Mouse (Mus musculus) lung, postnatal 25 days (tissue): Measurements from ENCODE around the gene Ak3.
"Not testable (repeated sequence)": the region's sequence is repeated elsewhere in the genome, so short reads cannot be mapped to it uniquely, and the experiment has no call there.

Experiments
- DNase-seq: peaks from one replicate; pipeline ENCODE4 v3.0.0; 2022; ENCODE audit warnings: low spot score

Ak3 gene

DNA sequence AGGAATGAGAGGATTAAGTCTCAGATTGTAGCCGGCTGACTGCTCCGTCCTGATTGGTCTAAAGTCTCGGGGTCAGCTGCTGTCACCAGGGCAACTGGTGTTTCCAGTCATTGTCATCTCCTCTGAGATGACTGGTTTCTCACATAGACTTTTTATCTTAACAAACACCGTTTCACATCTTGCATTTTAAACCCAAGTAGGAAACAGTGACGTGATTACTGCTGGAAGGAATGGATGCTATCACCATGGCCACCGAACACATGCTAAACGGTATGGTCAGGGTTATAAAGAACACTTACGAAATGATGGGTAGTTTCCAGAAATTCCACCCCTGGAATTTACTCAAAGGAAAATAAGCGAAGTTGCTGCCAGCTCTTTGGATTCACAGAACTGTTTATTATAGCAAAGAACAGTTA is 3.4 kb downstream of the Ak3 start:
- DNase-seq = no peak

- DNase-seq = no peak
These were observed 5.1 kb downstream of the Ak3 start for GRCm38 (mm10) chr19:29042647-29043046.

GRCm38 (mm10) chr19:29042143-29042542 is 5.6 kb downstream of the Ak3 start:
- DNase-seq = no peak

DNA sequence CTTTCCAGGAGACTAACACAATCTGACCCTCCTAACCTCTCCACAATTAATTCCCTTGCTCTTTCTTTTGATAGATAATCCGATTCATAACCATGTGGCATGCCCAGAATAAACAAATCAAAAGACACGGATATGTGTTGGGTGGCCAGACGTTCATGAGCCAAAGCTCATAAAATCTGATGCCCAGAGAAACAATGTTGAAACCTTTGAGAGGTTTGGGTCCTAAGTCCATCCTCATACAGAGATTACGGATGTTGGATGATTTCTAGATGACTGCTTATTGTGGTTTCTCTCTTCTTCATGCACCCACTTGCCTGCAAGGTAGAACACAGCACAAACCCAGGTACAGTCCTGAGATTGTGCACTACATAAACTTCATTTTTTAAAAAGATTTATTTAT is 7.6 kb downstream of the Ak3 start:
- no peak for DNase-seq

DNA sequence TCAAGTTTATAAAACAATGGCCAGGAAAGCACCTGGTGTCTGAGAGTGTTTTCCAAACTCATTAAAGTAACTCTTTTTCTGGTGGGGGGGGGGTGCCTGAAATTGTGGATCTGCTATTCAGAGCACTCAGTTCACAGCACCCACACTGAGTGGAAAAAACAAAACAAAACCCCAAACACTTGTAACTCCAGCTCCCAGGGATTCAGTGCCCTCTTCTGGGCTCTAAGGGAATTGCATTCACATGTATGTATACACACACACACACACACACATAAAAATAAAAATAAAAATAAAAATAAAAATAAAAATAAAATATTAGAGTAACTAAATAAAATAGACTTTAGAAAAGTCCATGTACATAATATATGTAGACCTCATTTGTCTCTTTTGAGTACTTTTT is 8.4 kb downstream of the Ak3 start:
- DNase-seq = no peak

DNA sequence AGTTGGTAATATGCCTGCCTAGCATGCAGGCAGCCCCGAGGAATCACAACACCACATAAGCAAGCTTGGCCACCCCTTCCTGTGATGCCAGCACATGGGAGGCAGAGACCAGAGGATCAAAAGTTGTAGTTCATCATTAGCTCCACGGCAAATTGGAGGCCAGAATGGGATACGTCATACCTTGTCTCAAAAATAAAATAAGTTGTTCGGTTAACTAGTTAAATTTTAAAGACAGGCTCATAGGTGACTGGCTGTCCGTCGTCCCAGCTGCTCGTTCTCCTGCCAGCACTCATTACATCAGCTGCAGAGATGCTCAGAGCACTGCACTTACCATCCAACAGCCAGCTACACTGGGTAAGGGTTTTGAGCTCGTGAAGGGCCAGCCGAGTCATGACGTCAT is 10.2 kb downstream of the Ak3 start:
- DNase-seq = no peak

GRCm38 (mm10) chr19:29037026-29037425 is 10.7 kb downstream of the Ak3 start:
- DNase-seq = no peak

- DNase-seq = no peak
These were observed 15.1 kb downstream of the Ak3 start for GRCm38 (mm10) chr19:29032662-29033061.

GRCm38 (mm10) chr19:29031788-29032187 is 16.0 kb downstream of the Ak3 start:
- no peak for DNase-seq

- no peak for DNase-seq
These were observed 23.3 kb downstream of the Ak3 start for GRCm38 (mm10) chr19:29024391-29024947.

DNA sequence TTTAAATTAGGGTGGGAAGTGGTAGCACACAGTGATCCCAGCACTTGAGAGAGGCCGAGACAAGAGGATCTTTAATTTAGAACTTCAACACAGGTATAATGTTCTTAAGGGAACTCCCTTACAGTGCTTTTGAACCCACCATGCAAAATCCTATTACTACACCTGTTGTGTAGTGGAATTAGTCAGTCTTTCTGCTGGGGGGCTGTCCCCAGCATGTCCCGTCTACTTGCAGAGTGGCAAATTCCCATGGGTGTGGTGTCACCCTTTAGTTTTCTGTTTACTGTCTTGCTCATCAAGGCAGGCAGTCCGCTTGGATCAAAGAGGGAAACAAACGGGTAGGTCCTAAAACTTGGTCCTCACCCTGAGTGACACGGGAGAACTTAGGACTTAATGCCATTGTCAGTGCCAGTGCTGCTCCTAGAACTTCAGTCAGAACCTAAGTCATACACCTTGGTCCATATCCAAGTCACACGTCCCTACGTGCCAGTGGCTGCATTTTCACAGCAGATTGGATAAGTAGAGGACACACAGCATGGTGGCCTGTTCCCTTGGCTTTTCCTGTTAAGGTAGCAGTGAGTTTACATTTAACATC is 25.9 kb downstream of the Ak3 start:
- no peak for DNase-seq

DNA sequence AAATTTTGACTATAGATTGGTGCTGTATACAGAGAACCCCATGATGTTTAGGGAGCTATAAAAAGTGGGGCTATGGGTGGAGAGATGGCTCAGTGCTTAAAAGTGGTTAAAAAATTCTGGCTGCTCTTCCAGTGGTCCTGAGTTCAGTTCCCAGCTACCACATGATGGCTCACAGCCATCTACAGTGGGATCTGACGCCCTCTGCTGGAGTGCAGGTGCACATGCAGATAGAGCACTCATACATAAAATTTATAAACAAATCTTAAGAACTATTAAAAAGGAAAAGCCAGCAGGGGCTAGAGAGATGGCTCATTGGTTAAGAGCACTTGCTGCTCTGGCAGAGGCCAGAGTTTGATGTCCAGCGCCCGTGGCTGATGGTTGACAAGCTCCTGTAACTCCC is 28.1 kb downstream of the Ak3 start:
- DNase-seq = no peak

DNA sequence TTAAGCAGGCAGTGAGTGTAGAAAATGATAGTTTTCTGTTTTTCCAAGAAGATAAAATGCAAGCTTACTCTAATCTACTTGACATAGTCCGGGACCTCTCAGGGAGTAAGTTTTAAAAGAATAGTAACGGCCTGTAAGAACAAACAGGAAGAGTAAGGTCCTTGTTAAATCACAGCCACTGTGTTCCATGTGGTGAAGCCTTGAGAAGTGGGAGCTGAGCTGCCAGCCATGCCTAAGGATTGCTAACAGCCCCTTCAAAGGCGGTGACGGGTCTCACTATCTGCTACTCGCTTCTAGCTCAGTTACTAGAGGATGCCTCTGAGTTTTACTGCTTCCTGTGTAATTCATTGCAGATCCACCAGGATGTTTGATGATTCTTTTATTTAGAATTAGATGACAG is 31.0 kb downstream of the Ak3 start:
- DNase-seq = no peak

DNA sequence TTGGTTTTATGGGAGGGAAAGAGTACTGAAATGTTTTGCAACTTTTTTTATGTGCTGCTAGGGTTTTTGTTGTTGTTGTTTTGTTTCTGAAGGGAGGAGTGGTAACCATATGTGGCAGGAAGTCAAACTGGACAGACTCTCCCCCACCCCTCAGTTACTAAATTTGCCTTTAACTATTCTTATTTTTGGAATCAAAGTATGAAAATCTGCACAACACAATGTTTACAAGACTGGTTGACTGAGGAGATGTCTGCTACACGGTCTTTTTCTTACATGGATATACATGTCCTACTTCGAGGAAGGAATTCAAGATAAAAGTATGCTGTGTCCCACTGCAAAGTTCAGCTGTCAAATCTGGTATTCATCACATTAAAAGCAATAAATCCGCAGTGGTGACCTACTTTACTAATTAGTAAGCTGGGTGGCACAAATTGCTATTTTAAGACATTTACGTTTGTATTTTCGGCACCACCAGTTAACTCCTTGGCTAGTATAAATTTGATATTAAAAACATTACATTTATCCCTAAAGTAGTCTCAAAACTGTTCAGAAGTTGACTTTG is 31.5 kb downstream of the Ak3 start:
- DNase-seq = no peak

DNA sequence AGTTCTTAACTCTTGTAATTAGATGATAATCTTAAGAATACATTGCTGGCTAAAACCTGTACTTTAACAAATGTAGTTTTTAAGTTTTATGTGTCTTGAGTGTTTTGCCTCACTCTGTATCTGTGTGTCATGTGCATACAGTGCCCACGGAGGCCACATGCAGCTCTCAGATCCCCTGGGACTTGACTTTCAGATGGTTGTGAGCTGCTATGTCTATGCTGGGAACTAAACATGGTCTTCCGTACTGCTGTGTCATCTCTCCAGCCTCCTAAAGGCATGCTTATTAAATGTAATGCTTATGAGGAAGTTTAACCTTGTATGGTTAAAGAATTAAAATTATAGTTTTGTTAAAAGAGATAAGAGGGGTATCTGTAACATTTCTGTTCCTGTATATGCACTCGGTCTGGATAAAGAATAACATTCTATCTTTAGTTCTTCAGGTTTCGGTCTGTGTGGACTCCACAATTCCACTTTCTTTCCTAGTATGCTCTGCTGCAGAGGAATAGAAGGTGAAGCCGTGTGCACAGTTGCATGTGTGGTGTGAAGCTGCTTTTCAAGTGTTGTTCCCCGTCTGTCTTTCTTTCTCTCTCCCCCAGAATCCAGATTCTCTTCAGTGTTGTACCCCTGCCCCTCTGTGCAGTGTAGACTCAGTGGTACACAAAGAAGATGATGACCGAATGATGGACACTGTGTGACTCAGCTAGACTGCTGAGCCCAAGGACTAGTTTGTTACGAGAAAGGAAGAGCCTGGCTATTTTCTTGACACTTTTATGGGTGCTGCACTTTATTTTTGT is 32.2 kb downstream of the Ak3 start:
- no peak for DNase-seq

GRCm38 (mm10) chr19:29014466-29015055 is 33.2 kb downstream of the Ak3 start:
- no peak for DNase-seq

DNA sequence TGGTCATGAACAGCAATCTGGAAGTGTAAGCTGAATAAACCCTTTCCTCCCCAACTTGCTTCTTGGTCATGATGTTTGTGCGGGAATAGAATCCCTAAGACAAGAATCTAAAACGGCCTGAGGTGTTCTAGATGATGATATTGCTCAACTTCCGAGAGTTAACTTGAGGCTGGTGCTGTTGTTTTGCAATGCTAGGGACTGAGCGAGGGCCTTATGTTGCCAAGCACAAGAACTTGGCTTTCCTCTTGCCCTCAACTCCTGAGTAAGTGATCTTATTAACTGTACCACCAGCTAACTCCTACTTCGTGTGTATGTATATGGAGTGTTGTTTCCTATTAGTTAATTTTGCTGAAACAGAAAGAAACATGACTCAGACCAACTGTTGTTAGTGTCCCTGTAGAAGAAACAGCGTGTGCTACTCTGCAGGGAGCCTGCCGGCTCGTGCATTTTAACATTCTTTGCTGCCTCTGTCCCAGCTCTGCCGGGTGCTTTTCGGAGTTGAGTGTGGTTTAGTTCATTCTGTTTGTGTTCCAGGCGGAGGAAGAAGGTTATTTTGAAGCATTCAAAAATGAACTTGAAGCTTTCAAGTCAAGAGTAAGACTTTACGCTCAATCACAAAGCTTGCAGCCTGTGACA is 36.3 kb downstream of the Ak3 start:
- DNase-seq = peak; percentile 26

DNA sequence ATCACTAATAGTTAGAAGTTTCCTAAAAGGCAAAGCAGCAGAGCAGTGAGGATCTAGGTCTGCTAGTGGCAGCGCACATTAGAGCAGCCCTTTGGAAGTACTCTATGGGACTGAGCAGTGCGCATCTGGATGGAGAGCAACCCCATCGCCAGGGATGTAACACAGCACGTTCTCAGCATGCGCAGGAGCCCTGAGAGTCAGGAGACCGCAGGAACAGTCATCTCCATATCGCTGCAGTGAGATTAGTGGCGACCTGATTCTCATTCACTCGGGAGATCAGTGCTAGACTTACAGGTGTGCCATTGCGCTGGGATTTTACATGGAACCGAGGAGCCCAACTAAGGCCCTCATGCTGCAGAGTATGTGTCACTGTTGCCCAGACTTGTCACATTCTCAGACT is 38.7 kb downstream of the Ak3 start:
- DNase-seq = no peak

GRCm38 (mm10) chr19:29008069-29008706 is 39.6 kb downstream of the Ak3 start:
- DNase-seq = no peak

DNA sequence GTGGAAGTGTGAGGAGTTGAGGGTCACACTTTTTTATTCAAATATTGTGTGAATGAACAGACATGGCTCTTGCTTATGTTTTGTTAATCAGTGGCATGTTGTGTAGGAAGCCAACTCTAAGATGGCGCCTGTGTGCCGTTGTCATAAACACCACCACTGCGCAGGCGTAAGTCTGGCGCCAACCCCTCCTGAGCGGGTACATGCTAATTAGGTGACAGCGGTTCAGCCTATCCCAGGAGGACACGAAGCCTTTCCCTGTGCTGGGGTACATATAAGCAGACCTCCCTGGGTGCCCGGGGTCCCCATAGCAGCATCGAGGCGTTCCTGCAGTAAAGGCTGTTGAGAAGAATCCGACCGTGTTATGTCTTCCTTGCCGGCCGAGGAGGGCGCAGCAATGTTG is 47.4 kb downstream of the Ak3 start:
- DNase-seq = not testable (repeated sequence)

DNA sequence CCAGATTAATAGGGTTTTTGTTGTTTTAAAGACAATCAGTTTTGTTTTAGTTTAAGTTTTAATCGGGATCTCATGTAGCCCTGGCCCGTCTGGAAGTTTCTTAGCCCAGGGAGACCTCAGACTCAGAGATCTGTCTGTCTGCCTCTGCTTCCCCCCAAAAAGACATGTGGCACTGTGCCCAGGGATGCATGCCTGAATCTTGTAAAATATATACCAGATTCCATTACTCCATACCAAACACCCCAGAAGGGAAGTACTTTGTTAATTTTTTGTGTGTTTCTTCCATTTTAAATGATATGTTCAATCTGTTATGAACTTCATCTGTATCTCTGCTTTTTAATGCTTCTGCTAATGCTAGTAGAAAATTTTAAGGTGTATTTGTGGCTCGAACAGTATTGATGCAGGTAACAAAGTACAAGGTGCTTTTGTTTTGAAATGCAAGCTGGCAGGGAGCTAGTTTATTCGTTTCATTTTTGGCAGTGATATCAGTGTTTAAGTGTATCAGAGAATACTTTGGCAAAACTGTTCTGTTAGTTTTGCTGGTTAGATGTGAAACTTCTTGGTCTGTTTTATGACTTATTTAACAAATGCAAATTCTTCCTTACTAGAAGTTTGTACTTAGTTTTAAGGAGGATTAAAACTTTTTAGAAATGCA is 49.7 kb downstream of the Ak3 start:
- no peak for DNase-seq
